8 mouse cellular contexts compared by ENCODE assay signal in the genomic region with DNA sequence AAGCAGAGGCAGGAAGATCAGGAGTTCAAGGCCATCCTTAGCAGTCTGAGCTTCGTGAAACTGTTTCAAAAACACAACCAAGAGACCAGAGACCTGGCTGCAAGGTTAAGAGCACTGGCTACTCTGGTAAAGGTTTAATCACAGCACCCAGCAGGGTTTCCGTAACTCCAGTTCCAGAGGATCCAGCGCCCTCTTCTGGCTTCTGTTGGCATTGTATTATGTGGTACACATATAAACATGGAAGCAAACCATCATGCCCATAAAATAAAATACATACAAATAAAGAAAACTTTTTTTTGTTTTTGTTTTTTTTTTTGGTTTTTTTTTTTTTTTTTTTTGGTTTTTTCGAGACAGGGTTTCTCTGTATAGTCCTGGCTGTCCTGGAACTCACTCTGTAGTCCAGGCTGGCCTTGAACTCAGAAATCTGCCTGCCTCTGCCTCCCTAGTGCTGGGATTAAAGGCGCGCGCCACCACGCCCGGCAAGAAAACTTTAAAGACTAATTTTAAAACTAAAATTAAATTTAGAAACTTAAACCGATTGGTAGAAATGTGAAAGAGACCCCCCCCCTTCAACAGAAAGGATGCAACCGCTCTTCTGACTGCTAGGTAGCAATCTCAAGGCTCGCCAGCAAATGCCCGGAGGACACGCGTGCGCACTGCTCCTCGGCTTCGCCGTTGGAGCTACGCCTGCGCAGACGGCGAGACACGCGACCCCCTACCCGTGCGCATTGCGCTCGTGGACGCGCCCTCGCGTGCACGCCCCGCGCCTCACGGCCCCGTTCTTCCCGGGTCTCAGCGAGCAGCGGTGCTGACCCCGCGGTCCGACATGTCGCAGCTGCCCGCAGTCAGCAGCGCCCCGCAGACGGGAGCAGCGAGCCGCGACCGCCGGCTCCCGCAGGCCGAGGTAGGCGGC. TPM values are rescaled to one million over a fixed set of nuclear protein-coding genes. Genes with fewer than 3 reads are reported as not detected.
DNase-seq lines count a peak whose midpoint lies in the region; ATAC-seq lines count a peak whose summit lies in the region.

Gene Eid2 (plus strand): TSS at position 753 of the 913 bp plus-strand sequence.

- peak; percentile 77 to 81 for DNase-seq in adrenal gland, adult 18-20 months (ENCODE audit: low spot score in 2 of 2)
- peak; percentile 96 for DNase-seq in embryo, embryonic 10 days (ENCODE audit: low spot score)
- DNase-seq in gastrocnemius, postnatal 25 days: peak; percentile 57
- peak; percentile 74 to 88 for DNase-seq in left cerebral cortex, adult 9 months (ENCODE audit: low spot score in 2 of 2)
- peak; percentile 94 for DNase-seq in mesoderm, embryonic 11.5 days (ENCODE audit: low read depth, low spot score)
- DNase-seq in skeletal muscle tissue, adult 2 months (ENCODE audit: low read depth, low spot score): peak; percentile 45

- ATAC-seq in inflammation-experienced regulatory T-cells, adult 6 months: peak; percentile 61
- no peak for ATAC-seq in megakaryocyte-erythroid progenitor cell, adult 5-6 weeks (replicated peaks; ENCODE audit: low FRiP score, low TSS enrichment, poor library complexity, severe bottlenecking)

RNA-seq across cellular contexts. Expression of gene Eid2, which starts in this region (rescaled TPM):
- total RNA-seq in adrenal gland, adult 18-20 months (2021): 10 to 100 TPM; 22.3 to 27.8 TPM
- 1 to 10 TPM; 5.0 to 5.2 TPM for total RNA-seq in gastrocnemius, postnatal 25 days (2021)
- polyA plus RNA-seq in inflammation-experienced regulatory T-cells, adult 6 months (2017; shearing (Covaris generic)): under 1 TPM; 0.25 to 0.84 (median 0.81) TPM
- total RNA-seq in megakaryocyte-erythroid progenitor cell, adult 5-6 weeks (2014; fragmentation: Nextera tagmentation): 2.2 and 4.2 TPM in 2 replicates
- total RNA-seq in megakaryocyte-erythroid progenitor cell, adult 5-6 weeks (2017): 2.0 and 2.9 TPM in 2 replicates

Comparison
In these comparisons a context has a peak if more than half of its experiments do, and no peak if none do; other contexts are left out.
1. Peak in ATAC-seq in inflammation-experienced regulatory T-cells, adult 6 months; RNA of the gene not detected or under 1 TPM.
2. DNase-seq: peak in every context shown above with its lines; median percentile 96 in embryo, embryonic 10 days; 94 in mesoderm, embryonic 11.5 days; 81 in left cerebral cortex, adult 9 months; 79 in adrenal gland, adult 18-20 months; 57 in gastrocnemius, postnatal 25 days; 45 in skeletal muscle tissue, adult 2 months.